Mouse (Mus musculus) MEL (cell line): ENCODE results near the gene Dhrs11. TPM values are rescaled to one million over a fixed set of nuclear protein-coding genes. Genes with fewer than 3 reads are reported as not detected.
A peak's percentile ranks its signal among the peaks of the same experiment; 100 is the strongest.

Source experiments
- DNase-seq: peaks from one replicate; pipeline ENCODE4 v3.0.0; 2011; ENCODE audit warnings: low read depth, low spot score
- H3K27ac ChIP-seq: 2 replicates; pipeline ENCODE4 v1.5.1; 2012; ENCODE audit warnings: low read depth, mild to moderate bottlenecking, control low read depth, low read length, moderate library complexity; ENCODE audit not compliant: control insufficient read depth
- H3K27me3 ChIP-seq, 2 experiments: fragments of 150-350 bp in 1 of 2; sonication (generic) in 1 of 2; 2 replicates each; pipeline ENCODE4 v1.6.1; 2012; ENCODE audit warnings: low read length in 2 of 2, mild to moderate bottlenecking in 2 of 2, improper control_type of control experiment in 1 of 2, moderate library complexity in 1 of 2; ENCODE audit not compliant: insufficient read depth in 2 of 2, control insufficient read depth in 1 of 2
- H3K36me3 ChIP-seq, 2 experiments: 2 replicates each; pipeline ENCODE4 v1.6.1; 2012 to 2014; ENCODE audit warnings: low read length in 2 of 2, improper control_type of control experiment in 1 of 2, inconsistent platforms in 1 of 2, mild to moderate bottlenecking in 1 of 2; ENCODE audit not compliant: insufficient read depth in 2 of 2, control insufficient read depth in 1 of 2
- H3K4me1 ChIP-seq, 2 experiments: fragments of 150-350 bp in 1 of 2; sonication (generic) in 1 of 2; 2 replicates each; pipeline ENCODE4 v1.6.1; 2012; ENCODE audit warnings: low read length in 2 of 2, improper control_type of control experiment in 1 of 2, mild to moderate bottlenecking in 1 of 2; ENCODE audit not compliant: insufficient read depth in 2 of 2, control insufficient read depth in 1 of 2
- H3K4me3 ChIP-seq, 2 experiments: fragments of 150-350 bp in 1 of 2; sonication (generic) in 1 of 2; 2 replicates each; pipeline ENCODE4 v1.5.1; 2012; ENCODE audit warnings: low read depth in 2 of 2, low read length in 2 of 2, mild to moderate bottlenecking in 2 of 2, moderate library complexity in 2 of 2, control low read depth in 1 of 2, improper control_type of control experiment in 1 of 2; ENCODE audit not compliant: control insufficient read depth in 1 of 2, insufficient read depth in 1 of 2
- H3K79me2 ChIP-seq: 2 replicates; pipeline ENCODE4 v1.6.1; 2012; ENCODE audit warnings: mild to moderate bottlenecking, low read length, moderate library complexity; ENCODE audit not compliant: control insufficient read depth, poor library complexity, insufficient read depth
- H3K9ac ChIP-seq: 2 replicates; pipeline ENCODE4 v1.6.1; 2012; ENCODE audit warnings: low read depth, mild to moderate bottlenecking, control low read depth, low read length, moderate library complexity; ENCODE audit not compliant: control insufficient read depth, poor library complexity, severe bottlenecking
- H3K9me3 ChIP-seq: fragments of 150-350 bp; sonication (generic); replicated peaks from 2 replicates; pipeline ENCODE4 v1.6.1; 2012; ENCODE audit warnings: mild to moderate bottlenecking, low read length, improper control_type of control experiment, moderate library complexity; ENCODE audit not compliant: insufficient read depth
- BHLHE40 ChIP-seq: IDR thresholded peaks from 2 replicates; pipeline ENCODE4 v1.6.1; 2012; ENCODE audit warnings: low read depth, mild to moderate bottlenecking, inconsistent platforms, low read length, improper control_type of control experiment, borderline replicate concordance
- CHD1 ChIP-seq: IDR thresholded peaks from 2 replicates; pipeline ENCODE4 v1.6.1; 2012; ENCODE audit warnings: low read depth, mild to moderate bottlenecking, inconsistent platforms, low read length, improper control_type of control experiment
- CTCF ChIP-seq, 3 experiments: IDR thresholded peaks in 2 of 3; conservative IDR thresholded peaks in 1 of 3; 2 replicates each; pipeline ENCODE4 v1.5.1; 2011 to 2012; ENCODE audit warnings: low read length in 3 of 3, low read depth in 2 of 3, mild to moderate bottlenecking in 2 of 3, improper control_type of control experiment in 1 of 3, inconsistent platforms in 1 of 3, mixed read lengths in 1 of 3, moderate library complexity in 1 of 3; ENCODE audit not compliant: control insufficient read depth in 1 of 3, insufficient read depth in 1 of 3, poor library complexity in 1 of 3, severe bottlenecking in 1 of 3
- E2F4 ChIP-seq: IDR thresholded peaks from 2 replicates; pipeline ENCODE4 v1.6.1; 2011; ENCODE audit warnings: low read depth, low read length, improper control_type of control experiment, borderline replicate concordance
- EP300 ChIP-seq, 2 experiments: IDR thresholded peaks; 2 replicates each; pipeline ENCODE4 v1.6.1; 2011; ENCODE audit warnings: improper control_type of control experiment in 2 of 2, low read length in 2 of 2, low read depth in 1 of 2, mild to moderate bottlenecking in 1 of 2
- ETS1 ChIP-seq: IDR thresholded peaks from 2 replicates; pipeline ENCODE4 v1.6.1; 2012; ENCODE audit warnings: low read depth, mild to moderate bottlenecking, inconsistent platforms, low read length, improper control_type of control experiment, moderate library complexity
- GATA1 ChIP-seq: IDR thresholded peaks from 2 replicates; pipeline ENCODE4 v1.6.1; 2011; ENCODE audit warnings: low read depth, low read length, improper control_type of control experiment
- HCFC1 ChIP-seq: IDR thresholded peaks from 2 replicates; pipeline ENCODE4 v1.6.1; 2012; ENCODE audit warnings: low read depth, mild to moderate bottlenecking, inconsistent platforms, low read length, improper control_type of control experiment, moderate library complexity
- JUND ChIP-seq: IDR thresholded peaks from 2 replicates; pipeline ENCODE4 v1.6.1; 2011; ENCODE audit warnings: low read depth, mild to moderate bottlenecking, improper control_type of control experiment, low read length
- MAFK ChIP-seq: IDR thresholded peaks from 2 replicates; pipeline ENCODE4 v1.6.1; 2011; ENCODE audit warnings: low read depth, mild to moderate bottlenecking, low read length, improper control_type of control experiment, borderline replicate concordance
- MAZ ChIP-seq: IDR thresholded peaks from 2 replicates; pipeline ENCODE4 v1.6.1; 2012; ENCODE audit warnings: low read depth, mild to moderate bottlenecking, inconsistent platforms, low read length, improper control_type of control experiment
- MYB ChIP-seq: IDR thresholded peaks from 2 replicates; pipeline ENCODE4 v1.6.1; 2011; ENCODE audit warnings: mild to moderate bottlenecking, low read depth, low read length, improper control_type of control experiment
- MYC ChIP-seq: IDR thresholded peaks from 2 replicates; pipeline ENCODE4 v1.6.1; 2011; ENCODE audit warnings: low read depth, mild to moderate bottlenecking, low read length, improper control_type of control experiment, moderate library complexity
- NELFE ChIP-seq: IDR thresholded peaks from 2 replicates; pipeline ENCODE4 v1.6.1; 2011; ENCODE audit warnings: low read depth, low read length, improper control_type of control experiment
- POLR2A ChIP-seq, 2 experiments: IDR thresholded peaks; 2 replicates each; pipeline ENCODE4 v1.6.1; 2011 to 2012; ENCODE audit warnings: low read length in 2 of 2, mild to moderate bottlenecking in 2 of 2, control low read depth in 1 of 2, improper control_type of control experiment in 1 of 2, low read depth in 1 of 2, moderate library complexity in 1 of 2; ENCODE audit not compliant: control insufficient read depth in 1 of 2, insufficient read depth in 1 of 2, poor library complexity in 1 of 2
- POLR2AphosphoS2 ChIP-seq: IDR thresholded peaks from 2 replicates; pipeline ENCODE4 v1.6.1; 2011; ENCODE audit warnings: low read length, improper control_type of control experiment
- RAD21 ChIP-seq: IDR thresholded peaks from 2 replicates; pipeline ENCODE4 v1.6.1; 2011; ENCODE audit warnings: mild to moderate bottlenecking, low read depth, low read length, improper control_type of control experiment
- SIN3A ChIP-seq: IDR thresholded peaks from 2 replicates; pipeline ENCODE4 v1.6.1; 2012; ENCODE audit warnings: low read length, improper control_type of control experiment, inconsistent platforms
- TAL1 ChIP-seq: IDR thresholded peaks from 2 replicates; pipeline ENCODE4 v1.6.1; 2012; ENCODE audit warnings: mild to moderate bottlenecking, inconsistent platforms, low read length, moderate library complexity, mixed read lengths
- TBP ChIP-seq: IDR thresholded peaks from 2 replicates; pipeline ENCODE4 v1.8.0; 2011; ENCODE audit warnings: low read depth, low read length, improper control_type of control experiment
- UBTF ChIP-seq: IDR thresholded peaks from 2 replicates; pipeline ENCODE4 v1.6.1; 2012; ENCODE audit warnings: low read depth, mild to moderate bottlenecking, inconsistent platforms, low read length, improper control_type of control experiment, moderate library complexity, borderline replicate concordance; ENCODE audit not compliant: insufficient read depth
- USF1 ChIP-seq: IDR thresholded peaks from 2 replicates; pipeline ENCODE4 v1.6.1; 2014; ENCODE audit warnings: low read depth, mild to moderate bottlenecking, inconsistent platforms, low read length, improper control_type of control experiment, moderate library complexity
- USF2 ChIP-seq, 2 experiments: IDR thresholded peaks; 2 replicates each; pipeline ENCODE4 v1.6.1; 2011 to 2012; ENCODE audit warnings: improper control_type of control experiment in 2 of 2, low read length in 2 of 2, borderline replicate concordance in 1 of 2, inconsistent platforms in 1 of 2, low read depth in 1 of 2, mild to moderate bottlenecking in 1 of 2; ENCODE audit not compliant: insufficient read depth in 1 of 2
- ZC3H11A ChIP-seq: IDR thresholded peaks from 2 replicates; pipeline ENCODE4 v1.6.1; 2012; ENCODE audit warnings: low read depth, mild to moderate bottlenecking, inconsistent platforms, low read length, improper control_type of control experiment
- ZKSCAN1 ChIP-seq: IDR thresholded peaks from 2 replicates; pipeline ENCODE4 v1.6.1; 2012; ENCODE audit warnings: low read depth, mild to moderate bottlenecking, inconsistent platforms, low read length, improper control_type of control experiment, moderate library complexity
- ZMIZ1 ChIP-seq: IDR thresholded peaks from 2 replicates; pipeline ENCODE4 v1.6.1; 2012; ENCODE audit warnings: low read depth, mild to moderate bottlenecking, inconsistent platforms, low read length, improper control_type of control experiment, moderate library complexity
- ZNF384 ChIP-seq: IDR thresholded peaks from 2 replicates; pipeline ENCODE4 v1.6.1; 2012; ENCODE audit warnings: low read depth, mild to moderate bottlenecking, inconsistent platforms, low read length, improper control_type of control experiment
- polyA plus RNA-seq, 2 experiments: library from polyadenylated mRNA; stranded (reverse) in 1 of 2; unstranded in 1 of 2; fragments of >175 nt in 1 of 2; fragments of >200 nt in 1 of 2; gene quantifications; 2 replicates each; pipeline versions ENCODE4 v1.2.1 to v1.2.4; 2012; ENCODE audit warnings: low replicate concordance in 2 of 2, low read depth in 1 of 2; ENCODE audit not compliant: insufficient read length in 2 of 2, insufficient read depth in 1 of 2, missing spikeins in 1 of 2
- total RNA-seq: library from RNA; depleted of rRNA; stranded (reverse); fragments of 300-350 nt; gene quantifications from 2 replicates; pipeline ENCODE4 v1.2.3, GENCODE M21; 2012

Dhrs11 gene
- total and polyA plus RNA-seq, 3 experiments, result 36.6 to 37.7 TPM; not detected in 1

GRCm38 (mm10) chr11:84868786-84869259 is 40.0 kb upstream of the Dhrs11 start (continued):
- TF ChIP-seq ZNF384 (peak; percentile 94), EP300 (IDR thresholded peaks at IDR 0.05; ENCODE audit: low read depth in 1 of 2, low read length in 2 of 2) (peak; percentile 39 to 75; a peak in 3 of 4 replicates), POLR2AphosphoS2 (no peak), TAL1 (no peak), SIN3A (peak; percentile 87), CTCF (IDR thresholded peaks at IDR 0.05 in 2 of 3, conservative IDR thresholded peaks at IDR 0.05 in 1 of 3; ENCODE audit: control insufficient read depth in 1 of 3, insufficient read depth in 1 of 3, low read depth in 2 of 3, low read length in 3 of 3, poor library complexity in 1 of 3, severe bottlenecking in 1 of 3) (no peak), E2F4 (no peak), UBTF (no peak), ZC3H11A (no peak), HCFC1 (no peak), USF2 (IDR thresholded peaks at IDR 0.05; ENCODE audit: borderline replicate concordance in 1 of 2, insufficient read depth in 1 of 2, low read depth in 1 of 2, low read length in 2 of 2) (no peak), MYC (peak; percentile 51)
- TF ChIP-seq, all 39 proteins: peak for 12

GRCm38 (mm10) chr11:84867586-84867985 is 38.8 kb upstream of the Dhrs11 start:
- Histone ChIP-seq H3K4me1 (peaks cover 15 to 38% of the 10 kb centered on the region in 2 experiments; a peak in 3 of 4 replicates), H3K27ac (no peak overlapping the region), H3K79me2 (peaks cover 67% of the 10 kb centered on the region), H3K27me3 (no peaks in the 10 kb centered on the region), H3K9me3 (no peaks in the 10 kb centered on the region), H3K9ac (no peak overlapping the region), H3K4me3 (peak overlapping the region in 1 of 2 experiments; percentile 97; a peak in 2 of 4 replicates), H3K36me3 (peaks cover 39 to 49% of the 10 kb centered on the region in 2 experiments)
- TF ChIP-seq POLR2AphosphoS2, result no peak
- TF ChIP-seq MYB, result no peak
- TF ChIP-seq ZMIZ1, result no peak
- no peak for TF ChIP-seq TAL1
- TF ChIP-seq CHD1, result peak; percentile 29; the same call in 1 of the 2 replicates
- TF ChIP-seq MAZ, result no peak
- peak; percentile 46 for DNase-seq

DNA sequence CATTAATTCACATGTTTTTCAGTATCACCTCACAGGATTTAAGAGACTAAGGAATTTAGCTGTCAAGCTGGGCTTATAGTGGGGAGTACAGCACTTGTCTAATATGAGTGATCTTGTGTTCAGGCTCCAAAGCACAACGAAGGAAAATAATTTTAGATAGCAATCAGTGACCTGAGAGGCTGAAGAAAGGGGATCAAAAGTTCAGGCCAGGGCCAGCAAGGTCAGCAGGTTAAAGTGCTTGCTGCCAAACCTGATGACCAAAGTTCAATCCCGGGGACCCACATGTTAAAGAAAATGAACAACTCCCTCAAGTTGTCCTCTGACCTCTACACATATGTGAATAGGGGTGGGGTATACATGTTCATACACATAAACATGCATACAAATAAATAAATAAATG is 36.5 kb upstream of the Dhrs11 start:
- TF ChIP-seq SIN3A (no peak), BHLHE40 (no peak), EP300 (IDR thresholded peaks at IDR 0.05; ENCODE audit: low read depth in 1 of 2, low read length in 2 of 2) (no peak), CHD1 (no peak), ETS1 (no peak), ZMIZ1 (no peak), USF1 (no peak), RAD21 (no peak), ZNF384 (no peak), ZKSCAN1 (no peak), TAL1 (no peak), JUND (no peak), USF2 (IDR thresholded peaks at IDR 0.05; ENCODE audit: borderline replicate concordance in 1 of 2, insufficient read depth in 1 of 2, low read depth in 1 of 2, low read length in 2 of 2) (no peak), MAZ (no peak), POLR2A (IDR thresholded peaks at IDR 0.05; ENCODE audit: control insufficient read depth in 1 of 2, insufficient read depth in 1 of 2, low read depth in 1 of 2, low read length in 2 of 2, poor library complexity in 1 of 2) (no peak), MAFK (no peak), TBP (no peak), GATA1 (no peak), NELFE (no peak), ZC3H11A (no peak)
- no peak for DNase-seq
- Histone ChIP-seq H3K27ac (no peak overlapping the region), H3K9ac (no peak overlapping the region), H3K9me3 (no peaks in the 10 kb centered on the region), H3K27me3 (no peaks in the 10 kb centered on the region), H3K79me2 (peaks cover 62% of the 10 kb centered on the region), H3K4me3 (no peak overlapping the region), H3K36me3 (peaks cover 56% of the 10 kb centered on the region in 2 experiments), H3K4me1 (peaks cover 17 to 38% of the 10 kb centered on the region in 2 experiments)
